Mouse (Mus musculus) layer of hippocampus, postnatal 36 days (tissue): Measurements from ENCODE around the gene Tubgcp4. TPM values are rescaled to one million over a fixed set of nuclear protein-coding genes. Genes with fewer than 3 reads are reported as not detected.

Experiments used
- DNase-seq, 2 experiments: peaks; one replicate each; pipeline ENCODE4 v3.0.0; 2022
- total RNA-seq, 2 experiments: library from RNA; stranded (reverse); gene quantifications; 2 replicates each; pipeline ENCODE4 v1.2.3; 2021

The Tubgcp4 gene
- total RNA-seq, 2 experiments from 2014 or later, result 40.3 to 45.9 TPM

GRCm38 (mm10) chr2:121204276-121204675 lies 33.8 kb downstream of the Tubgcp4 start:
- no peak for DNase-seq

DNA sequence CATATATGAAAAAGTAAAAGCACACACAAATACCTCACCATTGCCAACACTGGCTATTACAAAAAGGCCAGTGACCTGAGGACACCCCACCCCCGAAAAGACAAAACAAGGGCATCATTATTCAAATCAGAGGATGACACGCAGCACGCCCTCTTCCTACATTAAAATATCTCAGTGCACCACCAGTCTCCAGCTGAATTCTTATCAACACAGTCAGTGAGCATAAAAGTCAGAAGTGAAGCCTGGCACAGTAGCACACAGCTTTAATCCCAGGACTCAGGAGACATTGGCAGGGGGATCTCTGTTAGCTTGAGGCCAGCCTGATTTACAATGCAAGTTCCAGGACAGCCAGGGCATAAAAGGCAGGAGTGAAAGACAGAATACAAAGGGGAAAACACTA lies 36.1 kb downstream of the Tubgcp4 start:
- no peak for DNase-seq

DNA sequence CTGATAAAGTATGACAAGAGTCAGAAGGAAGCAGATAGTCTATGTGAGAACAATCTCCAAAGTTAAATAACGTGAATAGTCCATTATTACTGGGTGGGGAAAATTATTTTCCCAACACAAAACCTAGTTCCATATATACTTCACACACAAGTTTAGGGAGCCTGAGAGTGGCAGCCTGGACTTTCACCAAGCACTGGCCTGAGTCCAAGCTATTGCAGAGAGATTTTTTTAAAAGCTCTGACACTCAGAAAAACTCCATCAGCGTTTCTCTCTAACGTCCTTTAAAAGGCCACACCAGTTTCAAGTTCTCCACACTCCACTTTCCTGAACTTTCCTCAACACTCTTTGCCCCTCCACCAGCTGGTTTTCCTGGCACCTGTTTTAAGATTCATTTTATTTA lies 44.0 kb downstream of the Tubgcp4 start:
- no peak for DNase-seq

- no peak for DNase-seq
Measured at GRCm38 (mm10) chr2:121219177-121219576, 48.7 kb downstream of the Tubgcp4 start.

DNA sequence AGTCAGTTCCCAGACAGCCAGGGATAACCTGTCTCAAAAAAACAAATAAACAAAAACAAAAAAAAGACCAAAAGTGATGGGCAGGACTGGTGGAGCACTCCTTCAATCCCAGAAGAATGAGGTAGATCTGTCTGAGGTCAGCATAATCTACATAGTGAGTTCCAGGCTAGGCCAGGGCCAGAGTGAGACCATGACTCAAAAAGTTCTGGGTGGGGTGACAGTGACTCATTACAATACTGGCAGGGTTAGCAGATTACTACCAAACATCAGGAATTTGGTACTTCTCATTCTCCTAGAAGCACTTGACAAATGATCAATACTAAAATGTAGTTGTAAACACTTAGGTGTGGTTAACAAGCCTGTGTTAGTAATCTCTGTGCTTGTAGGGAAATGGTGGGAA lies 49.5 kb downstream of the Tubgcp4 start:
- no peak for DNase-seq

DNA sequence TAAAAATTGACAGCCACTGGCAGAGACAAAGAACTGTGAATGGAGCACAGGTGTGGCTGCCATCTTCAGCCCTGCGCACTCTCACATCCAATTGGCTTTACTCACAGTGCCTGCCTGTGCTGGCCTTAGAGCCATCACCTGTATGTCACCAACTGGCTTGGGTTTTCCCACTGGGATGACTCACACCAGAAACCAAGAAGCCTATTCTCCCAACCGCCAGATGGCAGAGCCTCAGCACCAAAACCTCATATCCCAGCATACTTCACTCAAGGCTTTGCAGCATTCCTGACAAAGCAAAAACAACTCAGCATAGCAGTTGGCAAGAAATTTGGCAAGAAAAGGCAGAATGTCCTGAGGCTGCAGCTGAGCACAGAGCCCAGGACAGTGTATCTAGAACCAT lies 52.6 kb downstream of the Tubgcp4 start:
- peak; percentile 63 to 64 for DNase-seq

- DNase-seq, result no peak
Measured at GRCm38 (mm10) chr2:121228135-121228534, 57.7 kb downstream of the Tubgcp4 start.

DNA sequence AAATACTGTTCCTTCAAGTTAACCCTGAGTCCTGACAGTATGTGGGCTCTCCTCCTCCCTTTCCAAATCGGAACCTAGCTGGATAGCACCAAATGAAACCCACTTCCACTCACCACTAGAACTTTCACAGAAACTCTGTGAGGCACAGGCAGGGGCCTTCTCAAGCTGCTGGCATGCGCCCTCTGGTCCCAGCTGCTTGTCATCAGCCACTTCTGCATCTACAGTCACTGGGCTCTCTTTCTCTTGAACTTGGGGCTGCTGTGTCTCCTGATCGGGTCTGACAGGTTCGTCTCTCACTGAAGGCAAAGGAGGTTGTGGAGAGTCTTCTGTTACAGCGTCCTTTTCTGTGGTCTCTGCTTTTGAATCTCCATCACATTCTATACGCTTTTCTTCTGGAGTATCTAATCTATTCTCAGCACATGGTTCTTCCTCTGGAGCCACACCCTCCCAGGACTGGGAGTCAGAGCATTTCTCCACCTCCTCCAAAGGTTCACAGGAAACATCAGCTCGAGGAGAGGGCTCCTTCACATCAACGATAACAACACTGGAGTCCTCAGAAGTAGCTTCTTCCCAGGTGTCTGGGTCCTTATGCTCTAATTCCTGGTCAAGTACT lies 65.1 kb downstream of the Tubgcp4 start:
- no peak for DNase-seq

DNA sequence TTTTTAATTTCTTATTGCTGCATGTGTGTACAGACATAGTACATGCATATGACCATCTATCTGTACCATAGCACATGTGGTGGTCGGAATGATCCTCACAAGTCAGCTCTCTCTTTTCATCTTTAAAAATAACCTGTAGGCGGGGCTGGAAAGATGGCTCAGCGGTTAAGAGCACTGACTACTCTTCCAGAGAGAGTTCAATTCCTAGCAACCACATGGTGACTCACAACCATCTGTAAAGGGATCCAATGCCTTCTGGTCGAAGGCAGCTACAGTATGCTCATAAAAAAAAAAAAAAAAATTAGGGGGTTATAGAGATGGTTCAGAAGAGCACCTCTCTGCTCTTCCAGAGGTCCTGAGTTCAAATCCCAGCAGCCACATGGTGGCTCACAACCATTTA lies 69.0 kb downstream of the Tubgcp4 start:
- DNase-seq, result peak in 1 of 2 experiments; percentile 29

DNA sequence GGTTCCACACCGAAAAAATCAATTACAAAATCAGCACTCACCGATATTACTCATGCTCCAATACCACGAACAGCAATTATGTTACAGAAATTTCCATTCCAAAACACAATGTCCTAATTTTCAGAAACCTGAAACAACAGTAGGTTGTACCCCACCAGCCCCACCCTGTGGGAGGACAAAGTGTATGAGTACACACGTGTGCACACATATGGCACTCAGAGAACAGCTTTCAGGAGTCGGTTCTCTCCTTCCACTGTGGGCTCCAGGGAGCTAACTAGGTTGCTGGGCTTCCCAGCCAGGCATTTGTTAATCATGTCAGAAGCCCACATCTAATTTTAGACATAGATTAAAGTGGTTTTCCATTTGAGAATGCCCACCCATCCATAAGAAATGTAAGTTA lies 73.6 kb downstream of the Tubgcp4 start:
- DNase-seq, result peak; percentile 38 to 48

Other genes starting within 250 kb of the Tubgcp4 start
- 10 to 100 TPM; 43.6 to 44.5 TPM for gene Ubr1, start 199.9 kb upstream of the Tubgcp4 start, total RNA-seq
- 10 to 100 TPM; 23.0 to 26.2 TPM for gene Tmem62, start 193.6 kb upstream of the Tubgcp4 start, total RNA-seq
- 10 to 100 TPM; 57.0 to 58.5 TPM for gene Ccndbp1, start 162.3 kb upstream of the Tubgcp4 start, total RNA-seq
- gene Epb42, start 133.6 kb upstream of the Tubgcp4 start, total RNA-seq, result not detected
- gene Tgm5, start 84.8 kb upstream of the Tubgcp4 start, total RNA-seq, result not detected
- under 1 TPM; 0.18 to 0.20 TPM for gene Tgm7, start 60.9 kb upstream of the Tubgcp4 start, total RNA-seq
- gene Adal, start 30.2 kb upstream of the Tubgcp4 start, total RNA-seq, result 10 to 100 TPM; 22.7 to 24.1 TPM
- 1 to 10 TPM; 7.0 to 7.2 TPM for gene Lcmt2, start 30.0 kb upstream of the Tubgcp4 start, total RNA-seq
- 1 to 10 TPM; 6.3 to 8.2 TPM for gene Zscan29, start 471 bp downstream of the Tubgcp4 start, total RNA-seq
- gene Trp53bp1, start 100.8 kb downstream of the Tubgcp4 start, total RNA-seq, result 100 to 1,000 TPM; 145 to 163 TPM
- gene Map1a, start 118.9 kb downstream of the Tubgcp4 start, total RNA-seq, result 100 to 1,000 TPM; 556 to 596 TPM
- gene Ppip5k1, start 184.7 kb downstream of the Tubgcp4 start, total RNA-seq, result 100 to 1,000 TPM in 1 of 2 experiments, 10 to 100 TPM in 1; 98.7 to 107 TPM
- gene Ckmt1, start 187.1 kb downstream of the Tubgcp4 start, total RNA-seq, result 100 to 1,000 TPM; 376 to 384 TPM
- 1 to 10 TPM in 1 of 2 experiments, under 1 TPM in 1; 0.63 to 1.5 TPM for gene Strc, start 216.5 kb downstream of the Tubgcp4 start, total RNA-seq
- gene Pdia3, start 243.1 kb downstream of the Tubgcp4 start, total RNA-seq, result 100 to 1,000 TPM; 219 to 255 TPM
- gene Catsper2, start 243.1 kb downstream of the Tubgcp4 start, total RNA-seq, result 1 to 10 TPM; 5.7 to 6.4 TPM